Mouse (Mus musculus): ENCODE results near the gene Mturn.

Gene Mturn

GRCm38 (mm10) chr6:54731726-54732125 is 50.3 kb downstream of the Mturn start:
- DNase-seq = no peak

- DNase-seq = no peak
These were observed 51.3 kb downstream of the Mturn start for GRCm38 (mm10) chr6:54732721-54733120.

GRCm38 (mm10) chr6:54736126-54736525 is 54.7 kb downstream of the Mturn start:
- no peak for DNase-seq

- no peak for DNase-seq
These were observed 55.8 kb downstream of the Mturn start for GRCm38 (mm10) chr6:54737255-54737654.

GRCm38 (mm10) chr6:54737684-54738083 is 56.3 kb downstream of the Mturn start:
- no peak for DNase-seq

- no peak for DNase-seq
These were observed 67.6 kb downstream of the Mturn start for GRCm38 (mm10) chr6:54749056-54749455.

GRCm38 (mm10) chr6:54751621-54752020 is 70.2 kb downstream of the Mturn start:
- DNase-seq = no peak

GRCm38 (mm10) chr6:54752076-54752475 is 70.7 kb downstream of the Mturn start:
- DNase-seq = no peak

Measured in kidney, adult 11 months (tissue).